Mouse (Mus musculus) kidney, postnatal 36 days (tissue): ENCODE results near the gene Rxra.

Source experiments
- DNase-seq, 2 experiments: peaks; one replicate each; pipeline ENCODE4 v3.0.0; 2021 to 2022; ENCODE audit warnings: mixed read lengths in 2 of 2

Gene Rxra

DNA sequence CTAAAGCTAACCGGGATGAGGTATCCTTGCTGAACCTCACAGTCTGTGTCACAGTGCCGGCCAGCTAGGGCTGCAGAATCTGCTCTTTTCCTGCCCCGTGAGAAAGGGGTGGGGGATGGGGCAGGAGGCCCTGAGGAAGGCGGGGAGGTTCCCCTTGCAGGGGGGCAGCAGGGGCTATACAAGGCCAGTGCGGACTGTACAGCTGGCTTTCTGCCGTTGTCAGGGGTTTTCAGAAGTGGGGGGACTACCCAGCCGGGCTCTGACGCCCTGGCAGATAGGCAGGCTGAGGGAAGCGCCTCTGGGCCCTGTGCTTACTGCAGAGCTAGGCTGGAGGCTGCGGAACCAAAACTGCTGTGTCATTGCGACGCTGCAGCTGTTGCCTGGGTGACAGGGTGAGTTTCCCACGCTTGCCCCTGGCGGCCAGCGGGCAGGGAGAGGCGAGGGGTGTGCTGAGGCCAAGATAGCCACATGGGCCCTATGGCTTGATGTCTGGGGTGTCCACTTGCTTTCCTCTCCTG lies 63.9 kb downstream of the Rxra start:
- peak; percentile 90 to 91 for DNase-seq

DNA sequence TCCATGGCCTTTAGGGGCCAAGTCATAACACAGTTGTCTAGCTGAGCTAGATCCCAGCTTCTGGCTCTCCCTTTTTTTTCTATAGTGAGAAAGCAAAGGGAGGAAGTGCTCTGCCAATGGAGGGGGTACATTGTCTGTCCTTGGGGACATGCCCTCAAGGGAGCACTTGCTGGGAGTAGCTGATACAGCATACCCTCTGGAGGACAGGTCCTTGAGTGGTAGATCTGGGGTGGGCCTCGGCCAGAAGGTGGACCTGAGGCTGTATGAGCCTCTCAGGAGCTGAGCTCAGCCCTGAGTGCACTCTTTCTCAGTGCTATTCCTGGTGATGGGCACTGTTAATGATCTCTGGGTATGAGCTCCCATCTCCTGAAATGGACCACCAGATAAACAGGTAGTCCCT lies 66.9 kb downstream of the Rxra start:
- no peak for DNase-seq

DNA sequence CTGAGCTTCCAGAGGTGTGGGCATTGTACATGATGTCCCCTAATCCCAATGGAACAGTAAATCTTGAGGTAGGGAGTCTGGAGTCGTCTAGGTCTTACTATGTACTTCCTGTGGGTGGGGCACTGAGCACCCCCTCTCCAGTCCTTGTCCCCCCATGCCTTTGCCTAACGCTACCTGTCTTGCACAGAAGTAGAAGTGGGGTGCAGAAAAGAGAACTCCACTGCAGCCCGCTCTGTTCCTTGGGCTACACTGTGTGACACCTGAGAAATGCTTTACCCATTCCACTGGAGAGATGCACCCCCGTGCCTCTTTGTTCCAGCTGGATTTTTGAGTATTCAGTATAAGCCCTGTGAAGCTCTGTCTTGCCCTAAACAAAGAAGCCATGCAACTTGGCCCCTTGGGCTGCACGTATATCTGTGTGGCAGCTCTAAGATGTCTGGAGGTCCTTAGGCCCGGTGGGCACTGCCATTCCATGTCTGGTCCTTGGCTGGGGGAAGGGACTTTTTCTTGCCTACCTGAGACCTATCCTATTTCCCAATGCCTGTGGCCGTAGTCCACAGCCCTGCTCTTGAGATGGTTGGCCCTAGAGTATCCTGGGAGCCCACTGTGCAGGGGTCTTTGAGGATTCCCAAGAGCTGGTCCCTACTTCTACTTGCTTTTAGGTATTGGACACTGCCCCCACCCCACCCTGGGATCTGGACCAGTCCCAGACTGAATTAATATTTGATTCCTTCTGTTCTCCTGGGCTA lies 67.8 kb downstream of the Rxra start:
- DNase-seq, result no peak

DNA sequence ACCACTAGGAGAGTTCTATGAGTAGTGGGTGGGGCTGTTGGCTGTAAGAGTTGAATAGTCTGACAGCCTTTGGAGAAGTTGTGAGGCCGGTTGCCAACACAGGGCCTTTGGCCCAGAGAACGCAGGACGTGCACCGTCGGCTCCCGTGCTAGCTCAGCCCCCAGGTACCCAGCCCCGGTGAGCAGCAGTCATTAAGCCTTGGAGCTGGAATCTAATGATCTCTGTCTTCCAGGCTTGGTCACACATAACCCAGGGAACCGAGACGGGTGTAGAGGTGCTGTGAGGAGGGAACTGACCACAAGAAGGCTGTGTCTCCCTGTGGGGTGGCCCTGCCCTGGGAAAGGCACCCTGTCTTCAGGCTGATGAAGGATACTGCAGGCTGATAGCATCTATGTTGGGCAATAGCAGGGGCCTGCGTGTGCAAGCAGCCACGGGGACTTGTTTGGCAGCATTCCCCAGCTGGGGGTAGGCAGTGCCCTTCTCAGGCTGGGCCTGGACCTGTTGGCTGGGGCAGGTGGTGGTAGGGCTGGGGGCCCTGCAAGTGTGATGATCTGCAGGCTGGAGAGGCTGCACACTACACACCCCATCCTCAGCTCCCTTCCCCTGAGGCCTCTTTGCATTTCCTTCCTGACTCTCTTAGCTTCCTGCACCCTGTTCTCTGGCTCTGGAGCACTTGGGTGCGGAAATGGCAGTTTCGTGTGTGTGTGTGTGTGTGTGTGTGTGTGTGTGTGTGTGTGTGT lies 68.5 kb downstream of the Rxra start:
- DNase-seq, result peak; percentile 77 to 83

DNA sequence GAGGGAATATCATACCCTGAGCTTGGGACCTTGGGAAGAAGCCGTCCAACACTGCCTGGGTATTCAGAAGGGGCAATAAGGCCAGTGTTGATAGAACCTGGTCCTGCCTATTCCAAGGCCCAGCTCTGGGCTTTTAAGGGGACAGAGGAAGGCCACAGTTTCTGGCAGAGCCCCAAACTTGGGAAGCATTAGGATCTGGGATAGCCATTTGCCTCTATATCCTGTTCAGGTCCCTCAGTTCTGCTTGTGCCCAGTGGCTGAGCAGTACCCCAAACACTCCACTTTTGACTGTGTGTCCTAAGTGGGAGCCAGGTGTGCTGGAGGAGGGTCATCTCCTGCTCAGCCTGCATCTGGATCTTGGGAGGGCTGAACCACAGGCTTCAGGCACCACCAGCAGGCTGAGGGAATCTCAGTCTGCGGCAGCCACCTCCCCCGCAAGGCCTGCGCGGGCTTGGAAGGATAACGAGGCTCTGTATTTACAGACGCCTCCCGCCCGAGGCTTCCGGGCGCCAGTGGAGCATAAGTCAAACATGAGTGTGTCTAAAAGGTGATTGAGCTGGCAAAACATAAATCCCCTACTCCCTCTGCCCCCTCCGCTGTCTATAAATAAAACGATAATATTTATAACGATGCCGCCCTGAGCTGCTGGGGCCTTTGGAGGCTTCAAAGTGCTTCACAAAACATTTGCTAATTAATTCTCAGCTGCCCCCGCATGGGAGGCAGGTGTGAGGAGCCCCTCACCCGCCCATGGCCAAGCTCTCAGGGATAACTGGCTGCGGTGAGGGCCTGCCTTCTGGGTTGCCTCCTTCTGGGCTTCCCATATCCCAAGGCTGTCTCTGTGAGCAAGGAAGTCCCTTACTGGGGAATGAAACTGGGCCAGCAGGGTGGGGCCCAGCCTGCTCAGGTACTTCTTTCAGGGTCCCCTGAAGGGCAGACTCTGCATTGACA lies 69.7 kb downstream of the Rxra start:
- peak; percentile 40 to 55 for DNase-seq

DNA sequence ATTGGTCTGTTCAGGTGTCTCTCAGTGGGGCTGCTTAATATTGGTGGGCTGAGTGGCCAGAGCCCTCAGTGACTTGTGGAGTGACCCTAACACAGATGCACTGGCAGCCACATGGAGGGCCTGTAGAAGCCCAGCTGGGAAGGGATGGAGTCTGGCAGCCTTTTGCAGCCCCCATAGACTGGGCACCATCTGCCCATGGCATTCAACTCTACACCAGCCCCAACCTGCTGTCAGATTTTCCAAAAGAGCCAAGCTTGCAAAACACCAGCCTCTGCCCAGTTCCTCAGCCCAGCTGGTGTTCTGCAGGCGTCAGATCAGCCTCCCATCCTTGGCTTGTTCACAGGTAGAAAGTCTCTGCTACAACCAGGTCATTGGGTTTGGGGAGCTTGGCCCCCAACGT lies 70.6 kb downstream of the Rxra start:
- DNase-seq, result no peak

DNA sequence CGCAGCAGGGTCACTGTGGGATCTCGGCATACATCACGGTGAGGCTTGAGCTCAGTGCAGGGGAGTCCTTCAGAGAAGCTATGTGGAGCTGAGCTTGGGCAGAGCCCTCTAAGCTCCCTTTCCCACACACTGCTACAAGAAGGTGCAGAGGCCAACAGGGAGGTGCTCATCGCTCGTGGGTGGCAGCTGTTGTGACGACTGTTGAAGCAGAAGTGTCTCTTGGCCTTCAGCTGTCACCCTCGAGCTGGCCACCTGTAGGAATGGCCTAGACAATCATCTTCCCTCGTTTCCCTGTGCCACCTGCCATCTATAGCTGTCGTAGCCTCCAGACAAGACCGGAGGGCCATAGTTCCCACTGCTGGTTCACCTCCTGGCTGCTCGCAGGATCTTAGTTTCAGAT lies 72.7 kb downstream of the Rxra start:
- DNase-seq, result no peak

DNA sequence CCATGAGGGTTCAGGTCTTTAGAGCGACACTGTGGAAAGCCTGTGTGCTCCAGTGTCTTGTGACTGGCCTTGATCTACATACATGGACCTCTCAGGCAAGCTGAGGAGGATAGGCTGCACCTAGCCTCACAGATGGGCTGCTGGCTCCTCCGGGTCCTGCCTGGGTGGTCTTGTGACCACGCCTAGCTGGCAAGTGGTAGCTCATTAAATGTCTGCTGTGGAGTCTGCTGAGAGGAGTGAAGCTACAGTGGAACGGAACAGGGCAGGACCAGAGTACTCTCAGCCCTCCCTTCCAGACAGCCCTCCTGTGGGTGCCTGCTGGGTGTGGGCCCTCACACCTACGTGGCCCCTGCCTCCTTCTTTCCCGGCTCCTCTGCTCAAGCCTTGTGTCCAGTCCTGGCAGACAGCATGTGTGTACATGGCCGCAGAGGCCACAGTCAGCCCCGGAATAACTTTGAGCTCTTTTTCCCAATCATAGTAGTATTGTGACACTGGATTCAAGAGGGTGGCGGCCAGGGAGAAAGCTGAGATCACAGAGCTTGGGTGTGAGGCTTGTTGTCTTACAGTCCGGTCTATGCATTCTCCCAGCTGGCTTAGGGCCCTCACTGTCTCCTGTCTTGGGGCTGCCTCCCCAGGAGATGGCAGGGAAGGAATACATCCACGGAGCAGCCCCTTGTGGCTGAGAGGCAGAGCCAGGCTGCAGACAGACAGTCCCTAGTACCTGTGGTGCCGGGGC lies 74.3 kb downstream of the Rxra start:
- no peak for DNase-seq

DNA sequence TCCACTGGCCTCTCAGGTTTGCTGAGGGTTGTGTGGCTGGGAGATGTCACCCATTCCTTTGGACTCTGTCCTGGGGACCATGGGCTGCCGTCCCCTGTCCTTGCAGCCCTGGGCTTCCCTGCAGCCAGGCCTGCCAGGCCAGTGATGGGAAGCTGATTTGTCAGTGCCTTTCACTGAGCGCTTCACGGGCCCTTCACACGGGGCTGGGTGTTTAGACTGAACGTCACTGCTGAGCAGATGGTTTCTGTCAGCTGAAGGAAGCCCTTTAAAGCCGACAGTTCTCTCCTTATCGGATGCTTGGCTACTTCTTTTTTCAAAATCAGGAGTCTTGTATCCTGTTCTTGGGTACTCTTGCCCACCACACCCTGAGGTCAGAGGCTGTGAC lies 74.9 kb downstream of the Rxra start:
- peak in 1 of 2 experiments; percentile 41 for DNase-seq

DNA sequence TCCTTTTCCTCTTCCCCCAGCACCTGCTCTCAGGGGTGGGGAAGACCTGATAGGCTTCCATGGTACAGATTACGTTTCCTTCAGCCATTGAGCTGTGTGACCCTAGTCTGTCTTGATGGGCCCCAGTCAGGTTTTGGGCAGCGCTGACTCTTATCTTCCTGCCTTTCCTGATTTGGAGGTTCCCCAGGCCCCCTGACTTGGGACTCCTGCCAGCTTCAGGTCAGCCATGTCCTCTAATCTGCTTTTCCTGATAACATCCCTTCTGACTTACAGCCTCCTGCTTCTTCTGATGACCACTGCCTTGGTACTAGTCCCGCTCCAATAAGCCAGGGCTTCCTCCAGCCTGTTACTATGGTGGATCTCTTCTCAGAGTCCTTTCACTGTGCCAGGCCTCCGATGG lies 75.6 kb downstream of the Rxra start:
- DNase-seq, result no peak

DNA sequence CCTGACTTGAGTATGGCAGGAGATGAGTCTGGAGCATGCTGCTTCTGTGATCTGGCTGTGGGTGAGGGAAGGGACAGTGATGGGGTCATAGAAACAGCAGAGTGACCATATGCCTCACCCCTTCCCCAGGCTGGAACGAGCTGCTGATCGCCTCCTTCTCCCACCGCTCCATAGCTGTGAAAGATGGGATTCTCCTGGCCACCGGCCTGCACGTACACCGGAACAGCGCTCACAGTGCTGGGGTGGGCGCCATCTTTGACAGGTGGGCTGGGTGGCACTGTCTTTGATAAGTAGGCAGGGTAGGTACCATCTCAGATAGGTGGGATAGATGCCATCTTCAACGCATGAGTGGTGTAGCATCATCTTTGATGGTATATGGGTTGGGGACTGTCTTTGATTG lies 77.9 kb downstream of the Rxra start:
- no peak for DNase-seq

DNA sequence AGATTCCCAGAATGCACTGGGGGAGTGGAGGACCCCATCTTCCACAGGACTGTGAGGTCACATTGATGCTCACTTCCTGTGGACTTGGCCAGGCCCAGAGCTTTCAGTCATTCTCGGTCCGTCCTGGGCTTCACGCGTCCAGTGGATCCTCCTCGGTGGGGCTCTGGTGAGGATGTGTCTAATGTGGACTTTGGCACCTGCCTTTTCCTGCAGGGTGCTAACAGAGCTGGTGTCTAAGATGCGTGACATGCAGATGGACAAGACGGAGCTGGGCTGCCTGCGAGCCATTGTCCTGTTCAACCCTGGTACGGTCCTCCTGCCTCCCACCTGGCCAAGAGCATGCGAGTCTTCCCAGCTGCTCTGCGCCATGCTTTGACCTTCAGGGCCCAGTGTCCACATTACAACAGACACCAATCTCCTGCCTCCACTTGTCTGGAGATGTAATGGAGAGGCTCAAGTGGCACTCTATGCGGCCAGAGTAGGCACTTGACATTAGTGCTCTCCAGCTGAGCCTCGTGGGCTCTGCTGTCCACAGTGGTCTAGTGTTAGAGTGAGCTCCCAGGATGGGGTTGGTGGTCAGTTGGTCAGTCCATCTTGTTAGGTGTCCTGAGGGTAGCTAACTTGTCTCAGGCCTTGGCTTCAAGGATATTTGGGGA lies 79.9 kb downstream of the Rxra start:
- DNase-seq, result peak; percentile 42 to 50

DNA sequence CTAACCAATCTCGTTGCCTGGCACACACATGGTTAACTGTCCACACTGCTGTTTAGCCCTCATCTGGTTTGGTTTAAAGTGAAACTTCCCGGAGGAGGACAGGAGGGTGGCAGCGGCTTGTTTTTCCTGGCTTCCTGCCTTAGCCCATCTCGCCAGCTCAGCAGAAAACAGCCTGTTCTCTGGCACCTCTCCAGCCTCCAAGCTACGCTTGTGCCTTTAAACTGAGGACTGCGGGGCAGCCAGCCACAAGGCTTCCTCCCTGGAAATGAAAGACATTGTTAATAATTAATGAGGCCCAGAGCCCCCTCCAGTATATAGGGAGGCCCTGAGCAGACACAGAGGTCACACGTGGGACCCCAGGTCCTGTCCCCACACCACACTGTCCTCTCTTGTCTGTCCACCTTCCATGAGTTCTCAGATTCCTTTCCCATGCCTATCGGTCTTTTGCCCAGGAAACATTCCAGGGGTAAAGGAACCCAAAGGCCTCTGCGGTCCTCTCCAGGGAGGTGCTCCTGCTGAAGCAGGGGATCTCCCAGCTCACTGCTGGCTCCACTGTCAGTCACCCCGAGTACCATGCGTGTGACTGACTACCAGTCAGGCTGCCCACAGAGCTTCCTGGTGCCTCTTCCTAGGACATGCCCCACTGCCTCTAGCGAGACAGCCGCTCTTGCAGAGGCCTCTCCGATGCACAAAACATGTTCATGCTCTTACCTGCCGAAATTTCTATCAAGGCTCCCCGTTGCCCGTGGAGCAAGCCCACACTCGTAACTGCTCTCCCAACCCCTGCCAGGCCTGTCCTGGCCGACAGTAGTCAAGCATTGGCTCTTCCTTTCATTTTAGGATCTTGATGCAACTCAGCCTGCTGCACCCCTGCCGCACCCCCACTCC lies 82.4 kb downstream of the Rxra start:
- DNase-seq, result peak; percentile 98 to 99

DNA sequence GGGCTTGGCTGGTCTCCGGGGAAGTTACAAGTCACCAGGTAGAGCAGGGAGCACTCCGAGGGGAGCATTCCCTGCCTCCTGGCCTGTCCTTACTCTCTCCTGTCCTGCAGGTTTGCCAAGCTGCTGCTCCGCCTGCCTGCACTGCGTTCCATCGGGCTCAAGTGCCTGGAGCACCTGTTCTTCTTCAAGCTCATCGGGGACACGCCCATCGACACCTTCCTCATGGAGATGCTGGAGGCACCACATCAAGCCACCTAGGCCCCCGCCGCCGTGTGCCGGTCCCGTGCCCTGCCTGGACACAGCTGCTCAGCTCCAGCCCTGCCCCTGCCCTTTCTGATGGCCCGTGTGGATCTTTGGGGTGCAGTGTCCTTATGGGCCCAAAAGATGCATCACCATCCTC lies 83.2 kb downstream of the Rxra start:
- no peak for DNase-seq

DNA sequence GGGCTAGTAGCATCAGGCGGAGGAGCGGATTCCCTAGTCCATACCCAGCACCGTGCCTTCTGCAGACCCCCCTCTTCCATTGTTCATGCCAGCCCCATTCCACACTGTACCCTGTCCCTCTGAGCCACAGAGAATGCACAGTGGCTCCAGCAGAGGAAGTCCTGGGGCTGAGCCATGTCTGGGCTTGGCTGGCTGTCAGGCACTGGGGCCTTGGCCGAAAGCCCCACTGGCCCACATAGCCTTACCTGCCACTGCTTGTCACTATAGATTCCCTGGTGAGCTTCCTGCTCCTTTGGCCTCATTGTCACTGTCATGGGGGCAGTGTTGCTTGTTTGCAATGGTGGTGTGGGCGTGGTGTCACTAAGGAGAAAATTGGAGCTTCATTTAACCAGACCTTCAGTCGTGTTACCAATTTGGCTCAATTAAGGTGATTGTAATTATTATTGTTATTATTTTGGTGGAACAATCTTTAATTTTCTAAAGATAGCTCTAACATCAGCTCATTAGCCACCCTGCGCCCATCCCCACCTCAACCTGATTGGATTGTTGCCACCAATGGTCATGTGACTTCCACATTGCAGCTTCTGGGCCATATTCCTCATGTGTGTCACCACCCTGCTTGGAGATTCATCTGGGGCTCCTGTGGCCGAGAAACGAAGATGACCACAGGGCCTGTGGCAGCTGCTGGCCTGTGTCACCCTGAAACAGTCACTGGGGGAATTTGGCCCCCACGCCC lies 85.2 kb downstream of the Rxra start:
- DNase-seq, result no peak

DNA sequence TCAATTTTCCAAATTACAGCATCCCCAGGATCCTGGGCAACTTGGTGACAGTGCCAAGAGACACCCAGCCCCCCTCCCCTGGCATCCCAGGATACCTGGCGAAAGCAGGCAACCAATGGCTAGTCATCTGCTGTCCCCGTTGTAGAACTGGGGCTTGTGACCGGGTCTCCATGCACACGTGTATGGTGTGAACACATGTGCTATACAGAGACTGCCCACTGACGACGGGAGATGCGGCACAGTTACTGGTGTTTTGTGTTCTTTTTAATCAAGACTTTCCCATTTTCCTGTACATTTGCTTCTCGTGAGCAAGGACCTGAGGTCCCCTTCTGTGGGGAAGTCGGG lies 85.7 kb downstream of the Rxra start:
- no peak for DNase-seq

DNA sequence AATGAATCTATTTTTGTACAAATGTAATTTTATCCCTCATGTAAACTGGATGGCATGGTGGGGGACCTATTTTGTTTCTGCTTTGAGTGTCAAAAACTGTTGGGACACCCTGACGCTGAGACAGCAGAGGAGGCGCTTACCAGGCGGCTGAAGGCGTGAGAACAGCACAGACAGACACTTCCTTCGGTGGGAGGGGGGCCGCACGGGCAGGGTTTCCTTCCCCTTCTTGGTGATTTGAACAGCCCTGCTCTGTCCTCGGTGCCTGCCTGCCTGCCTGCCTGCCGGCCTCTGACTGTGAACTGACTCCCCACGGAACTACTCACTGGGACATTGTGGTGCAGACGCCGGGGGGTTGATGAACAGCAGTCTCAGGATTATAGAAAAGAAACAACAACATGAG lies 86.3 kb downstream of the Rxra start:
- DNase-seq, result peak; percentile 62 to 72

DNA sequence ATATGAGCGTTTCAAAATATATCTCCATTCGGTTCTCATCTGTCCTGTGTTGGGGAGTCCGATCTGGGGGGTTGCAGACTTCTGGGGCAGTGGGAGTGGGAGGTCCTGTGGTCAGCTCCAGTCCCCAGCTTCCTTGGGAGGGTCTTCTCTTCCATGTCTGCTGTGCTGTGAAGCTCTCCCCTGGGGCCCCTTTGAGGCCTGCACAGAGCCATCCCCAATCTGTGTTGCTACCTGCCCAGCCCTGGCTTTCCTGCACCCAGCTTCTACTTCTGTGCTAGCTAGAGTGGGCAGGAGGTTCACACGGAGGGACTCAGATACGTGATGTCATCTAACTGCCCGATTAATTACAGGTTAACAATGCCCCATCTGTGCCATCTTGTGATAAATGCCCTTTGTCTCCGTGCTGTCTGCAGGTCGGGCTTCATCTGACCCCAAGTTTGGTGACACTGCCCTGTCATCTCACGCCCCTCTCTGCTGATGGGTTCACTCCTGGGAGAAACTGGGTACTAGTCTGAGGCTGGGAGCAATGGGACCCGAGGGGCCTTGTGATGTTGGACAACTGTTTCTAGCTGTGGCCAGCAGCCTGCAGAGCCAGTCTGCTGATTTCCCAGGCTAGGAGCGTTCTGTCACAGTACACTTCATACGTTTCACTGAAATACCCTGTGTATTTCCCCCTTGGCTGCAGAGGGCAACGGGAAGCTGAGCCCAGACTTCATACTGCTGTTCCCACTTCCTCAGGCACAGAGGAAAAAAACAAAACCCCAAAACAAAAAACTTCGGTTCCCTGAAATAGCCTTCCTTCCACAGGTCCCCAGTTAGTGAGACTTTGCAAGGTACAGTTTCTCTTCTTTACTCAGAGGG lies 86.9 kb downstream of the Rxra start:
- DNase-seq, result no peak
